Mouse (Mus musculus) CD4-positive, CD25-positive, alpha-beta regulatory T cell, adult 4 months (primary cell): Measurements from ENCODE around the gene Kctd19. TPM values are rescaled to one million over a fixed set of nuclear protein-coding genes. Genes with fewer than 3 reads are reported as not detected.

Experiments
- ATAC-seq: one replicate; pipeline ENCODE4 v1.8.0; 2017
- polyA plus RNA-seq, 2 experiments: library from polyadenylated mRNA; unstranded; fragments of 100-300 nt; shearing (Covaris generic); gene quantifications; one replicate each; pipeline ENCODE4 v1.2.1; 2017

The Kctd19 gene
- polyA plus RNA-seq, 2 experiments from 2014 or later = not detected

GRCm38 (mm10) chr8:105355179-105356024 is 57.9 kb downstream of the Kctd19 start:
- ATAC-seq = no peak

DNA sequence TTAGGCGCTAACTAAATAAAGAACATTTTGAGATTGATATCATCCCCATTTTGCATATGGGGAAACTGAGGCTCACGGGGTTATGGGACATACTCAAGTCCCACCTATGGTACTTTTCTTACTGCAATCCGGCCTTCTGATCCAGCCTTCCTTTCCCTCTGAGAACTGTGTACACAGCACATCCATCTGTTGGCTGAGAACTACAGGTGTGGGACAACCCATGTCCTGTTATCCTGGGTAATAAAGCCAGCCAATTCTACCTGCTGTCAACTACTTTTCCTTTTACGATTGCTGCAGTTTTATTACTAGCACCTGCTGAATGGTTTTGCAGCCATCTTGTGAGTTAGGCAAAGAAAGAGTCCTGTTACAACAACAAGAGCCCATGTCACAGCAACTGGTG is 58.8 kb downstream of the Kctd19 start:
- no peak for ATAC-seq

GRCm38 (mm10) chr8:105353583-105354135 is 59.6 kb downstream of the Kctd19 start:
- no peak for ATAC-seq

DNA sequence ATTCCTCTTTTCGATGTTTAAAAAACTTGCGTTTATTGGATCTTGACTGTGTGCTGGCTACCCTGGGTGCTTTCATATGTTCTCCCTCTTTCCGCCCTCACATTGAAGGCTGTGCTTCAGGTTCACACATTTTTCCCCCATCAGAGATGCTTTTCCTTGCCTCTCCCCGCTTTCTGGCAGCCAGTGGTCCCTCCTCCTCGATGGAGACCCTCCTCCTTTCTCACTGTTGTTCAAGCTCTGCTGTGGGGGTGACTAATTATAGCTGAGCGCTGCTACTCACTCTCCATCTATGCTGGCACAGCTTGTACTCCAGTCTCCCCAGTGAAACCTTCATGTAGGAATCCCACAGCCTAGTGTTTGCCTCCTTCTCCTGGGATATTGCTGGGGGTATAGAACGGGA is 63.1 kb downstream of the Kctd19 start:
- no peak for ATAC-seq

DNA sequence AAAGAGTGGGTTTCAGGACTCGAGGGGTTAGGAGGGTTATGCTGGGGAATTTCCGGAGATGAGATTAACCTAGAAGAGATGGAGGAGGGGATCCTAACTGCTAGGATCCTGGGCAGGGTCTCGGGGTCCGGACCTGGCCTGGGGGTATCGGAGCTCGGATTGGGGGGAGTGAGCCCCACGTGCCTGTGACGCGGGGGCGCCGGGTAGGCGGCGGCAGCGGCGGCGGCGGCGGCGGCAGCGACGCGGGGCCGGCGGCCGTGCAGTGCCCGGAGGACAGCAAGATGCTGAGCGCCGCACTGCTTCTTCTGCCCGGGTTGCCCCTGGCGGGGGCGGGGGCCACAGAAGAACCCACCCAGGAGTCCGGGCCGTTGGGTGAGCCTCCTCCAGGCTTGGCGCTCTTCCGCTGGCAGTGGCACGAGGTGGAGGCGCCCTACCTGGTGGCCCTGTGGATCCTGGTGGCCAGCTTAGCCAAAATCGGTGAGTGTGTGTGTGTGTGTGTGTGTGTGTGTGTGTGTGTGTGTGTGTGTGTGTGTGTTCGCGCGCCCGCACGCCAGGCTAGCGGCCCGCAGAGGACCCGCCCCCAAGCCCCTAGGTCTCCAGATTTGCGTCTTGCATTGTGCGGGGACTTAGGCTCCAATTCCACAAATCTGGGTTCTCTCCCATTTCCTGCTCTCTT is 64.1 kb downstream of the Kctd19 start:
- no peak for ATAC-seq

DNA sequence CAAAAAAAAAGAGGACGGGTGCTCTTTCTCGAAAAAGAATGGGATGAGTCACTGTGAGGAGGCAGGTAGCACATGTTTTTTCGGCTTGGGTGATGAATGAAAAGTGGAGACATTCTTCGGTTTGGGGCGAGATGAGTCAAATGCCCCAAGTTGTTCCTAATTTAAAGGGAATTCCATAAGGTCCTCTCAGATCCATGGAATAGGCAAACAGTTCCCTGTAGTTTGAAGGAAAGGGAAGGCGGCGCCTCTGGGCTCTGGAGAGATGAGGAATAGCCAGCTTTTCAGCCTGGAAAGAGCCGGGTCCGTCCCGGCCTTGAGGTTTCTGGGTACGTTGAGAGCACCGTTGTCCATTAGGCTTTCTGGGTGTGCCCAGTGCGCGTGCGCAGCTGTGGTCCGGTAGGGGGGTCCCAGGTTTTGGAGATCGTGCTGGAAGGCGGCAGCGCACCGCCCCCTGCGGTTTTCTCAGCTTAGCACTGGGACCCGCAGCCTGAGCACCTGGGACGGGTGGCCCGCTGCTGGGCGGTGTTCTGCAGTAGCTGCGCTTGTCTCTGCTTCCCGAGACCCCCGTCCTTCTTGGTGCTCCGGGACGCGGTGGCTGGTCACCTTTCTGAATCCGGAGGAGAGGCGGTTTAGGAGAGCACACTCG is 64.7 kb downstream of the Kctd19 start, which contains the start of gene Slc9a5:
TSS of gene Slc9a5 (plus strand) at position 394 of the 646 bp plus-strand sequence.
- no peak for ATAC-seq

DNA sequence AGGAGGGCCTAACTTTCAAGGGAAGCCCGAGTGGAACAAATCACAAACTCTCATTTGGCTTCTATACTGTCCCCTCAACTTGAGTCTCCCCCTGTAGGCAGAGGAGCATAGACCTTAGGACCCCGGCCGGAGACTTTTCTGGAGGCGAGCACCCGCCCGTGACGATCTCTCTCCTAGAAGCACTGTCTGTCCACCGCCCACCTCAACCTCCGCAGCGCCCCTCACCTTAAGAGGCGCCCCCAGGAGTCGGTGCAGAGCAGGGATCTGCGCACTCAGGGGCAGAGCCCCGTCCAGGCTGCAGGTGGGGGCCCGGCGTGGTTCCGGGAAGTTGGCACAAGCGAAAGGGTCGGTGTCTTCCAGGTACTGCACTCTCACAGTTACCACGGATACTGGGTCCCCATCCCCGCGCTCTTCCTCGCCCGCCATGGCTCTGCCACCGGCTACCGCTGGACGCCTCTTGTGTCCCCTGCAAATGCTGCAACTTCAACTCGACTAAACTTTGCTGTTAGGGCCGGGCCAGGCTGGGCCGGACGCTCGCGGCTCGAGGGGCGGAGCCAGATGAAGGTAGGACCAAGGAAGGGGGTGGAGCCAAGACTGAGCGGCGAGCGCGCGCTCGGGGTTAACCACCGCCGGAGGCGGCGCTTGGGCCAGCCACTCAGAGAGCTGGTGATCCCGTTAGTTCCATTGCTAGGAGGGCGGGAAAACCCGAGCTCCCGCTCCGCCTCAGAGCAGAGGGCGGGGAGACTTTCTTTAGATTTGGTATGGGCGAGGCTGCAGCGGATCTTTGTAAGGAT is 65.7 kb downstream of the Kctd19 start, which contains the start of gene Fhod1:
TSS of gene Fhod1 (minus strand) at position 526 of the 794 bp plus-strand sequence.
- ATAC-seq = peak; percentile 90

- ATAC-seq = no peak
These were observed 66.5 kb downstream of the Kctd19 start for GRCm38 (mm10) chr8:105346611-105347427.

- ATAC-seq = no peak
These were observed 68.0 kb downstream of the Kctd19 start for GRCm38 (mm10) chr8:105345061-105345975.

- ATAC-seq = no peak
These were observed 69.3 kb downstream of the Kctd19 start for GRCm38 (mm10) chr8:105343791-105344574.

GRCm38 (mm10) chr8:105342768-105343167 is 70.5 kb downstream of the Kctd19 start:
- no peak for ATAC-seq

- ATAC-seq = no peak
These were observed 71.9 kb downstream of the Kctd19 start for GRCm38 (mm10) chr8:105341399-105341798.

DNA sequence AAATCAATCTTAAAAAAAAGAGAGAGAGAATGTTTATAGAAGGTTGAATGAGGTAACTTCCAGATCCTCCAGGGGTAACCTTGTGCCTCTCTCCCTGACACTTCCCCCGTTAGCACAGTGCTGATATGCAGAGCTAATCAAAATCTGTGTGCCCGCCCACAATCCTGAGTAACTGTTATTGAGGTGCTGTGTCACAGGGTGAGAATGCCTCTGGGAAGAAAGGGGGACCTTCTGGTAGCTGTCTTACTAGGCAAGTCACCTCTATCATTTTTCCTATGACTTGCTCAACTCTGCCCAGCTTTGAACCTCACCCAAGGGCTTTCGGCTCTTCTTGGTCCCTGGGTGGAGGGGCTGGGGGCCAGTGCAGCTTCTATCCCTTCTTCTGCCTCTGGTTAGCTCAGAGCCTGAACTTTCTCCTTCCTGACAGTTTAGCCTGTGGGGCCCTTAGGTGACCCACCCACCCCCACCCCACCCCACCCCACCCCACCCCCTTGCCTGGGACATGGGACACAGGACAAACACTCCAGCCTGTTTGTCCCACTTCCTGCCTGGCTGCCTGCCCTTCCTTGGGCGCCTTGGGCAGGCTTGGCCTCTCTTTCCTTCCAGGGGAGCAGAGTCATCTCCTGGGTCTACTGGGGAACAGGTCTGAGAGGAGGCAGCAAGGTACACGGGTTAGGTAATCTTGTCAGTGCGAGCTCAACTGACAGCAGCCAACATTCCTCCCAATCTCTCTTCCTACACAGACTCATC is 73.2 kb downstream of the Kctd19 start:
- ATAC-seq = no peak

DNA sequence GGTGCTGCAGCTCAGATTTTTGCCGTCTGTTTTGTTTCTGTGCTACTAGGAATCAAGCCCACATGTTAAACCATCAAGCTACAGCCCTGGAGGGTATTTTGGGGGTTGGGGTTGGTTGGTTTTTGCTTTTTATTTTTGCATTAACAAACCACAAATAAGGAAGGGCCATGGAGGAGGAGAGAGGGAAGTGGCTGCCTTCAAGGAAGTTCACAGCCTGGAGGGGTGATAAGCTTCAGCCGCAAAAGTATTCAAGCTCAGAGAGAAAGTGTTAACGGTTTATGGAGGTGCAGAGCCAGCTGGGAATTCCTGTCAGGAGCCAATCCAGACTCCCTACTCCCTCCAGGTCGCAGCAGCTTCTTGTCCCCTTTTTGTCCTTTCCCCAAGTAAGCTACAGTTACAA is 74.3 kb downstream of the Kctd19 start:
- no peak for ATAC-seq

DNA sequence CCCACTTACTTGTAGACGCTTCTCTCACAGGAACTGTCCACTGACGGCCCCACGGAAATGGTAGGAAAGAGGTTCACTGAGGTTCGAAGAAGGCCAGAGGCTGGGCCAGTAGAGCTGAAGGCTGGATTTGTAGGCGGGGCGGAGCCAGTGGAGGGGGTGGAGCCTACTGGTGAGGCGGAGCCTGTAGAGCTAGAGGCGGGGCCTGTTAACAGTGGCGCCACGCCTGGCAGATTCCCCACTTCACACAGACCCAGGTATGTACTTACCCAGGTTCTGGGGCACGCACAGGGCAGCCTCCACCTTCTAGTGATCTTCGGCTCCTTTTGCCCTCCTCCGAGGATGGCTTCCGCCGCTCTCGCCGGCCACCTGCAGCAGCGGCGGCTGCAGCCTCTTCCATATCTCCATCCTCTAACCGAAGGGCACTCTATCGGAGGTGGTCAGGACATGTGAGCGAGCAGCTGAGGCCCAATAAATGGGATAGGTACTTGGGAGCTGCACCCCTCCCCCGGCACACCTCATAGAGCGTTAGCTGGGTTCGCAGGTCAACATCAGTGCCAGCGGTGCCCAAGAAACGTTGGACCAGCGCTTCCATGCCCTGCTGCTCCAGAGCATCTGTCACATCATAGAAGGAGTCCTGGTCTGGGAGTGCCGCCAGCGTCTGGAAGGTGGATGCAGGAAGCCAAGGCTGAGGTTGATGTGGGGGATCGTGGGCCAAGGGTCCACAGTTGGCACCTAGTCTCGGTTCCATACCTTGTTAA is 76.8 kb downstream of the Kctd19 start:
- no peak for ATAC-seq
